Mouse (Mus musculus) stomach, postnatal 0 days (tissue): Measurements from ENCODE around the gene Nr1h3.

Experiments
- CTCF ChIP-seq: IDR thresholded peaks from 2 replicates; pipeline ENCODE4 v1.5.1; 2016; ENCODE audit warnings: antibody characterized with exemption, low read depth, mild to moderate bottlenecking, moderate library complexity
- EP300 ChIP-seq: optimal IDR thresholded peaks from 2 replicates; pipeline ENCODE3; 2016; ENCODE audit warnings: antibody characterized with exemption

DNA sequence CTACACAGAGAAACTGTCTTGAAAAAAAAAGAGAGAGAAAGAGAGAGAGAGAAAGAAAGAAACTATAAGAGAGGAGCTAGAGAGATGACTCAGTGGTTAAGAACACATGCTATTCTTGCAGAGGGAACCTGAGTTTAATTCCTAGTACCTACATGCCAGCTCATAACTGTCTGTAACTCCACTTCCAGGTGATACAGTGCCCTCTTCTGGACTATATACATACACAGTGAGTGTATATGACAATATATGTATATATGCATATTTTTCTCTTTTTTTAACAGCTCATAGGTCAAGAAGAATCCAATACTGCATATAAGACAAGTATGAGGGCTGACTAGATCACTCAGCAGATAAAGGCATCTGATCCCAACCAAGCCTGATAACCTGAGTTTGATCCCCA is 10.7 kb upstream of the Nr1h3 start:
- peak; percentile 40 for TF ChIP-seq CTCF
- TF ChIP-seq EP300, result no peak
